Comparison of ENCODE assay signal across 16 mouse cellular contexts in the genomic region with DNA sequence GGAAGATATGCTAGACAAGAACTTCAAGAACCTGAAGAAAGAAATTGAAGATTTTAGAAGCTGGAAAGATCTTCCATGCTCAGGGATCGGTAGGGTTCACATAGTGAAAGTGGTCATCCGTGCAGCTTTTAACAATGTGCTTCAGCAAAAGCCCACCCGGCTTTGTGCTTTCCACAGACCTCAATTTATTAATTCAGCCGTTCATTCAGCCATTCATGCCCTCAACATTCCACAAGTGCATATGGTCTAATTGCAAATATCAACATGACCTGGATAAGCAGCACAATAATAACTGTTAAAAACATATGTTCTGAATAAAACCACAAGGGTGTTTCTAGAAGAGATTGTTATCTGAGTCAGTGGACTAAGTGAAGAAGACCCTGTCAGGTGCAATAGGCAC.
"Had no signal": no experiment of that assay in that cellular context is flagged by ENCODE, and none has a peak within 500 bp of the region (broad histone marks: within the 10 kb centered on the region; RNA-seq: fewer than 3 reads in every experiment).

No protein-coding gene starts in this region.

- H3K4me2 ChIP-seq: neural tube, embryonic 12.5 days; neural tube, embryonic 13.5 days; neural tube, embryonic 15.5 days; stomach, embryonic 15.5 days had no signal

- H3K9ac ChIP-seq: neural tube, embryonic 12.5 days; neural tube, embryonic 13.5 days; neural tube, embryonic 15.5 days; stomach, embryonic 15.5 days had no signal

- H3K27me3 ChIP-seq: neural tube, embryonic 12.5 days; neural tube, embryonic 13.5 days; neural tube, embryonic 15.5 days; stomach, embryonic 15.5 days had no signal

- H3K36me3 ChIP-seq: neural tube, embryonic 12.5 days; neural tube, embryonic 13.5 days; neural tube, embryonic 15.5 days; stomach, embryonic 15.5 days had no signal

- H3K4me3 ChIP-seq: neural tube, embryonic 12.5 days; neural tube, embryonic 13.5 days; neural tube, embryonic 15.5 days; stomach, embryonic 15.5 days had no signal

- H3K9me3 ChIP-seq: neural tube, embryonic 12.5 days; neural tube, embryonic 13.5 days; neural tube, embryonic 15.5 days; stomach, embryonic 15.5 days had no signal

- DNase-seq: right cerebral cortex, adult 18-20 months; right cerebral cortex, postnatal 14 days; right cerebral cortex, postnatal 25 days; right cerebral cortex, postnatal 4 days; spleen, adult 18-20 months; thymus, adult 18-20 months; thymus, adult 2 months; thymus, postnatal 14 days; thymus, postnatal 25 days; thymus, postnatal 36 days; thymus, postnatal 4 days had no signal

- H3K27ac ChIP-seq: neural tube, embryonic 12.5 days; neural tube, embryonic 13.5 days; neural tube, embryonic 15.5 days; stomach, embryonic 15.5 days; stomach, postnatal 0 days had no signal

- H3K4me1 ChIP-seq: neural tube, embryonic 12.5 days; neural tube, embryonic 13.5 days; stomach, embryonic 15.5 days had no signal
